Mouse (Mus musculus) embryonic facial prominence, embryonic 10.5 days (tissue): ENCODE measurements around the gene Pla2g2d. TPM values are rescaled to one million over a fixed set of nuclear protein-coding genes. Genes with fewer than 3 reads are reported as not detected.

Experiments used
- DNase-seq: peaks from one replicate; pipeline ENCODE4 v3.0.0-alpha.2; 2017; ENCODE audit warnings: low spot score
- H3K27ac ChIP-seq: fragments of 300-500 bp; sonication (generic); replicated peaks from 2 replicates; pipeline ENCODE4 v1.5.1; 2016; ENCODE audit warnings: mild to moderate bottlenecking
- H3K27me3 ChIP-seq: fragments of 300-500 bp; sonication (generic); replicated peaks from 2 replicates; pipeline ENCODE4 v1.6.1; 2016; ENCODE audit warnings: low read depth, mild to moderate bottlenecking; ENCODE audit not compliant: poor library complexity, severe bottlenecking
- H3K36me3 ChIP-seq: fragments of 300-500 bp; sonication (generic); replicated peaks from 2 replicates; pipeline ENCODE4 v1.6.1; 2016; ENCODE audit warnings: mild to moderate bottlenecking, moderate library complexity
- H3K4me1 ChIP-seq: fragments of 300-500 bp; sonication (generic); 2 replicates; pipeline ENCODE4 v1.6.1; 2016
- H3K4me3 ChIP-seq: fragments of 300-500 bp; sonication (generic); 2 replicates; pipeline ENCODE4 v1.5.1; 2016; ENCODE audit warnings: mild to moderate bottlenecking, moderate library complexity
- H3K9me3 ChIP-seq: fragments of 300-500 bp; sonication (generic); 2 replicates; pipeline ENCODE4 v1.6.1; 2016; ENCODE audit warnings: mild to moderate bottlenecking
- WGBS: fragments of 180-500 bp; shearing (Covaris S2); methylation state at CpG from one replicate; pipeline ENCODE4 v1.1.7; 2016; 5-methylcytosine and 5-hydroxymethylcytosine counted together
- polyA plus RNA-seq: library from polyadenylated mRNA; unstranded; fragments of >200 nt; fragmentation: Nextera tagmentation; extraction: Ambion mirVana; gene quantifications from 2 replicates; pipeline ENCODE4 v1.2.1, GENCODE M21; 2016

Gene Pla2g2d
- 0.26 and 0.80 TPM in 2 replicates for polyA plus RNA-seq

GRCm38 (mm10) chr4:138775435-138775834 is at the start of gene Pla2g2d:
TSS of gene Pla2g2d (plus strand) at chr4:138775735.
- Histone ChIP-seq H3K4me1 (peaks cover 13% of the 10 kb centered on the region), H3K36me3 (no peaks in the 10 kb centered on the region), H3K27me3 (peaks cover 33% of the 10 kb centered on the region; the same call in 1 of the 2 replicates), H3K4me3 (no peak within 1 kb of the TSS), H3K27ac (no peak within 1 kb of the TSS), H3K9me3 (no peaks in the 10 kb centered on the region)
- WGBS: 85% methylated on average over 6 of the region's 6 CpGs
- DNase-seq: no peak

GRCm38 (mm10) chr4:138725751-138726150 is 49.8 kb upstream of the Pla2g2d start:
- H3K9me3 ChIP-seq: no peaks in the 10 kb centered on the region
- no peaks in the 10 kb centered on the region for H3K36me3 ChIP-seq
- H3K27ac ChIP-seq: peak overlapping the region; percentile 87
- 79% methylated on average over 5 of the region's 5 CpGs for WGBS
- peaks cover 32% of the 10 kb centered on the region for H3K4me1 ChIP-seq
- H3K4me3 ChIP-seq: peak overlapping the region; percentile 54; the same call in 1 of the 2 replicates
- no peak for DNase-seq
- 0 out of 2 replicates have a peak, but pooled peaks cover 4% of the 10 kb centered on the region for H3K27me3 ChIP-seq

- H3K4me3 ChIP-seq: no peak overlapping the region
- H3K4me1 ChIP-seq: peaks cover 29% of the 10 kb centered on the region
- DNase-seq: no peak
- H3K9me3 ChIP-seq: no peaks in the 10 kb centered on the region
- H3K36me3 ChIP-seq: no peaks in the 10 kb centered on the region
- H3K27ac ChIP-seq: no peak overlapping the region
- H3K27me3 ChIP-seq: no peaks in the 10 kb centered on the region
- 47% methylated on average over 9 of the region's 9 CpGs for WGBS
These were observed 46.4 kb upstream of the Pla2g2d start for GRCm38 (mm10) chr4:138729018-138729703.

GRCm38 (mm10) chr4:138734105-138734504 is 41.4 kb upstream of the Pla2g2d start:
- Histone ChIP-seq H3K27me3 (no peaks in the 10 kb centered on the region), H3K4me1 (peaks cover 31% of the 10 kb centered on the region), H3K27ac (no peak overlapping the region), H3K9me3 (no peaks in the 10 kb centered on the region), H3K36me3 (no peaks in the 10 kb centered on the region), H3K4me3 (no peak overlapping the region)
- DNase-seq: no peak
- 70% methylated on average over 7 of the region's 7 CpGs for WGBS

- 95% methylated on average over 4 of the region's 4 CpGs for WGBS
These were observed 40.7 kb upstream of the Pla2g2d start for GRCm38 (mm10) chr4:138734863-138735262.

GRCm38 (mm10) chr4:138737031-138737430 is 38.5 kb upstream of the Pla2g2d start, which contains the start of gene Ubxn10:
TSS of gene Ubxn10 (minus strand) at chr4:138737167.
- Histone ChIP-seq H3K27me3 (no peaks in the 10 kb centered on the region), H3K36me3 (no peaks in the 10 kb centered on the region), H3K4me3 (no peak within 1 kb of the TSS), H3K4me1 (peaks cover 36% of the 10 kb centered on the region), H3K27ac (peak within 1 kb of the TSS; percentile 70), H3K9me3 (no peaks in the 10 kb centered on the region)
- no peak for DNase-seq
- WGBS: 74% methylated on average over 7 of the region's 7 CpGs

More at GRCm38 (mm10) chr4:138734863-138735262, 40.7 kb upstream of the Pla2g2d start:
- no peak overlapping the region for H3K27ac ChIP-seq
- no peak for DNase-seq
- no peak overlapping the region for H3K4me3 ChIP-seq
- H3K27me3 ChIP-seq: no peaks in the 10 kb centered on the region
- H3K36me3 ChIP-seq: no peaks in the 10 kb centered on the region
- H3K4me1 ChIP-seq: peaks cover 34% of the 10 kb centered on the region
- H3K9me3 ChIP-seq: no peaks in the 10 kb centered on the region

- Histone ChIP-seq H3K27me3 (no peaks in the 10 kb centered on the region), H3K9me3 (no peaks in the 10 kb centered on the region), H3K4me1 (peaks cover 39% of the 10 kb centered on the region), H3K36me3 (no peaks in the 10 kb centered on the region), H3K27ac (peak overlapping the region; percentile 70), H3K4me3 (no peak overlapping the region)
- 19% methylated on average over 7 of the region's 7 CpGs for WGBS
- peak; percentile 57 for DNase-seq
These were observed 36.2 kb upstream of the Pla2g2d start for GRCm38 (mm10) chr4:138739136-138739851.

- Histone ChIP-seq H3K36me3 (no peaks in the 10 kb centered on the region), H3K4me1 (peaks cover 26% of the 10 kb centered on the region), H3K4me3 (no peak overlapping the region), H3K27ac (peak overlapping the region; percentile 12; the same call in 1 of the 2 replicates), H3K27me3 (no peaks in the 10 kb centered on the region), H3K9me3 (no peaks in the 10 kb centered on the region)
- WGBS: 62% methylated on average over 4 of the region's 4 CpGs
- DNase-seq: peak; percentile 72
These were observed 29.7 kb upstream of the Pla2g2d start for GRCm38 (mm10) chr4:138745884-138746283.

- 88% methylated on average over 9 of the region's 9 CpGs for WGBS
- H3K36me3 ChIP-seq: no peaks in the 10 kb centered on the region
- H3K27ac ChIP-seq: peak overlapping the region; percentile 12; the same call in 1 of the 2 replicates
- H3K4me3 ChIP-seq: no peak overlapping the region
- H3K27me3 ChIP-seq: no peaks in the 10 kb centered on the region
- H3K4me1 ChIP-seq: peaks cover 26% of the 10 kb centered on the region
- no peaks in the 10 kb centered on the region for H3K9me3 ChIP-seq
- DNase-seq: no peak
These were observed 28.7 kb upstream of the Pla2g2d start for GRCm38 (mm10) chr4:138746866-138747265.

GRCm38 (mm10) chr4:138747851-138748250 is 27.7 kb upstream of the Pla2g2d start:
- H3K36me3 ChIP-seq: no peaks in the 10 kb centered on the region
- H3K4me3 ChIP-seq: no peak overlapping the region
- DNase-seq: no peak
- no peak overlapping the region for H3K27ac ChIP-seq
- H3K9me3 ChIP-seq: 0 out of 2 replicates have a peak, but pooled peaks cover 2% of the 10 kb centered on the region
- peaks cover 26% of the 10 kb centered on the region for H3K4me1 ChIP-seq
- WGBS: 76% methylated on average over 10 of the region's 10 CpGs
- no peaks in the 10 kb centered on the region for H3K27me3 ChIP-seq

- H3K4me3 ChIP-seq: no peak overlapping the region
- WGBS: 58% methylated on average over 8 of the region's 8 CpGs
- H3K4me1 ChIP-seq: peaks cover 19% of the 10 kb centered on the region
- no peaks in the 10 kb centered on the region for H3K27me3 ChIP-seq
- no peak overlapping the region for H3K27ac ChIP-seq
- DNase-seq: peak; percentile 36
- no peaks in the 10 kb centered on the region for H3K36me3 ChIP-seq
- 0 out of 2 replicates have a peak, but pooled peaks cover 2% of the 10 kb centered on the region for H3K9me3 ChIP-seq
These were observed 27.0 kb upstream of the Pla2g2d start for GRCm38 (mm10) chr4:138748369-138749072.

- Histone ChIP-seq H3K36me3 (no peaks in the 10 kb centered on the region), H3K27ac (no peak overlapping the region), H3K4me1 (peaks cover 22% of the 10 kb centered on the region), H3K27me3 (no peaks in the 10 kb centered on the region), H3K4me3 (no peak overlapping the region), H3K9me3 (0 out of 2 replicates have a peak, but pooled peaks cover 2% of the 10 kb centered on the region)
- 92% methylated on average over 6 of the region's 6 CpGs for WGBS
- no peak for DNase-seq
These were observed 22.9 kb upstream of the Pla2g2d start for GRCm38 (mm10) chr4:138752603-138753002.
